Comparison of ENCODE assay signal across 25 mouse cellular contexts in the genomic region with DNA sequence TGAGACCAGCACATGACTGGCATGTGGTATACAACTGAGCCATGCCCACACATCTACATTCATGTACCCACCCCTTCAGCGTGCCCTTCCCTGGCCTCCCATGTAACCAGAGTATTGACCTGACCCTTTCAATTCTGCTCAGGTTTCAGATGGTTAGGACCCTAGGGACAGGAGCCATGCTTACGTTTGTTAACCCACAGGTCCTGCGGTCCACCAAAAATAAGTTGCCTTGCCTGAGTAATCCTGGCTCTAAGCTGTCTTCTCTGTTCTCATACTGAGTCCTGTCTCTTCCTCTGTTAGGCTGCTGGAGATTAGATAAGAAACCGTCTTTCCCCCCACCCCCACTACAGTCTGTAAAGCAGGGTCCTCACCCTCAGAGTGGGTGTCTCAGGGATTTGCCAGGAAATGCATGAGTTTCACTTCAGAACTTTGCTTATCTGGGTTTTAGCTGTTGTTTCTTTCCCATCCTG. TPM values are rescaled to one million over a fixed set of nuclear protein-coding genes. Genes with fewer than 3 reads are reported as not detected.
DNase-seq lines count a peak whose midpoint lies in the region; ATAC-seq and TF ChIP-seq lines count a peak whose summit lies in the region.
"Had no signal": no experiment of that assay in that cellular context is flagged by ENCODE, and none has a peak within 500 bp of the region (broad histone marks: within the 10 kb centered on the region; RNA-seq: fewer than 3 reads in every experiment).

No protein-coding gene starts in this region.

- H3K9me3 ChIP-seq in heart, postnatal 0 days (replicated peaks; ENCODE audit: control insufficient read depth, low read length): no peaks in the 10 kb centered on the region
- H3K9me3 ChIP-seq in MEL (replicated peaks; ENCODE audit: insufficient read depth, low read length): no peaks in the 10 kb centered on the region
- H3K9me3 ChIP-seq in liver, embryonic 15.5 days (replicated peaks): no peaks in the 10 kb centered on the region
- H3K9me3 ChIP-seq: embryonic facial prominence, embryonic 10.5 days; forebrain, embryonic 15.5 days; hindbrain, embryonic 15.5 days; kidney, embryonic 15.5 days; limb, embryonic 12.5 days; neural tube, embryonic 12.5 days had no signal

- DNase-seq in heart, postnatal 0 days (ENCODE audit: low spot score): no peak
- DNase-seq in heart, postnatal 36 days: no peak
- DNase-seq in CD4-positive helper T cell, adult 2 months (ENCODE audit: low read depth, low spot score): peak; percentile 65
- DNase-seq in MEL (ENCODE audit: low read depth, low spot score): peak; percentile 72
- no peak for DNase-seq in ovary, adult 18-20 months (ENCODE audit: low spot score)
- no peak for DNase-seq in urinary bladder, adult 18-20 months (ENCODE audit: low spot score in 2 of 2)
- no peak for DNase-seq in kidney, adult 8-10 months
- DNase-seq: adrenal gland, postnatal 36 days; cerebellum, adult 11 months; cerebellum, postnatal 10 days; gastrocnemius, postnatal 10 days; kidney, postnatal 36 days; lung, embryonic 14.5 days; midbrain, embryonic 14.5 days; retina, postnatal 1 day; right cerebral cortex, postnatal 4 days had no signal

- no peak for ATAC-seq in heart, postnatal 0 days (ENCODE audit: insufficient read depth, low read depth)
- no peak for ATAC-seq in liver, embryonic 15.5 days (ENCODE audit: insufficient read depth)
- ATAC-seq: forebrain, embryonic 15.5 days; intestine, embryonic 16.5 days had no signal

- TF ChIP-seq CTCF in heart, postnatal 0 days (IDR thresholded peaks at IDR 0.05; ENCODE audit: low read depth): no peak
- TF ChIP-seq CTCF in MEL (IDR thresholded peaks at IDR 0.05 in 2 of 3, conservative IDR thresholded peaks at IDR 0.05 in 1 of 3; ENCODE audit: control insufficient read depth in 1 of 3, insufficient read depth in 1 of 3, low read depth in 2 of 3, low read length in 3 of 3, poor library complexity in 1 of 3, severe bottlenecking in 1 of 3): no peak

- H3K27ac ChIP-seq in heart, postnatal 0 days (ENCODE audit: low read depth): peak overlapping the region; percentile 20; the same call in 1 of the 2 replicates
- peak overlapping the region; percentile 96 for H3K27ac ChIP-seq in MEL (ENCODE audit: control insufficient read depth, low read depth, low read length)
- H3K27ac ChIP-seq in liver, embryonic 15.5 days (replicated peaks): peak overlapping the region; percentile 98
- H3K27ac ChIP-seq: embryonic facial prominence, embryonic 10.5 days; forebrain, embryonic 15.5 days; hindbrain, embryonic 15.5 days; kidney, embryonic 15.5 days; limb, embryonic 12.5 days; neural tube, embryonic 12.5 days; stomach, postnatal 0 days had no signal

- intact Hi-C loops in heart, postnatal 36 days (cut with DNase I): no loop called here

- 42% methylated on average over 4 of the region's 4 CpGs for WGBS in heart, postnatal 0 days
- 40% methylated on average over 4 of the region's 4 CpGs for WGBS in liver, embryonic 15.5 days (ENCODE audit: insufficient replicate concordance)

- no peak overlapping the region for H3K4me3 ChIP-seq in heart, postnatal 0 days (ENCODE audit: low read depth, low read length)
- H3K4me3 ChIP-seq in MEL (ENCODE audit: control insufficient read depth in 1 of 2, insufficient read depth in 1 of 2, low read depth in 2 of 2, low read length in 2 of 2): no peak overlapping the region
- H3K4me3 ChIP-seq in liver, embryonic 15.5 days (replicated peaks): no peak overlapping the region
- H3K4me3 ChIP-seq: embryonic facial prominence, embryonic 10.5 days; forebrain, embryonic 15.5 days; hindbrain, embryonic 15.5 days; kidney, embryonic 15.5 days; limb, embryonic 12.5 days; neural tube, embryonic 12.5 days had no signal

- no peak for TF ChIP-seq EP300 in heart, postnatal 0 days (IDR thresholded peaks at IDR 0.05; ENCODE audit: low read depth)
- peak; percentile 82 to 89 for TF ChIP-seq EP300 in MEL (IDR thresholded peaks at IDR 0.05; ENCODE audit: low read depth in 1 of 2, low read length in 2 of 2)

- no peaks in the 10 kb centered on the region for H3K4me1 ChIP-seq in heart, postnatal 0 days (ENCODE audit: control insufficient read depth, insufficient read depth)
- peaks cover 32 to 66% of the 10 kb centered on the region in 2 experiments for H3K4me1 ChIP-seq in MEL (ENCODE audit: control insufficient read depth in 1 of 2, insufficient read depth in 2 of 2, low read length in 2 of 2)
- peaks cover 83% of the 10 kb centered on the region for H3K4me1 ChIP-seq in liver, embryonic 15.5 days (replicated peaks)
- H3K4me1 ChIP-seq: embryonic facial prominence, embryonic 10.5 days; forebrain, embryonic 15.5 days; hindbrain, embryonic 15.5 days; kidney, embryonic 15.5 days; limb, embryonic 12.5 days; neural tube, embryonic 12.5 days had no signal

- no peak for TF ChIP-seq RAD21 in MEL (IDR thresholded peaks at IDR 0.05; ENCODE audit: low read depth, low read length)

- no peaks in the 10 kb centered on the region for H3K36me3 ChIP-seq in heart, postnatal 0 days (replicated peaks; ENCODE audit: control insufficient read depth, insufficient read depth, low read length)
- peaks cover 29 to 87% of the 10 kb centered on the region in 2 experiments for H3K36me3 ChIP-seq in MEL (ENCODE audit: control insufficient read depth in 1 of 2, insufficient read depth in 2 of 2, low read length in 2 of 2)
- peaks cover 38% of the 10 kb centered on the region for H3K36me3 ChIP-seq in liver, embryonic 15.5 days (replicated peaks)
- H3K36me3 ChIP-seq: embryonic facial prominence, embryonic 10.5 days; forebrain, embryonic 15.5 days; hindbrain, embryonic 15.5 days; kidney, embryonic 15.5 days; limb, embryonic 12.5 days; neural tube, embryonic 12.5 days had no signal

- H3K27me3 ChIP-seq in heart, postnatal 0 days (ENCODE audit: control insufficient read depth, insufficient read depth, low read length): no peaks in the 10 kb centered on the region
- H3K27me3 ChIP-seq in MEL (ENCODE audit: control insufficient read depth in 1 of 2, insufficient read depth in 2 of 2, low read length in 2 of 2): no peaks in the 10 kb centered on the region
- no peaks in the 10 kb centered on the region for H3K27me3 ChIP-seq in liver, embryonic 15.5 days
- H3K27me3 ChIP-seq: forebrain, embryonic 15.5 days; hindbrain, embryonic 15.5 days; kidney, embryonic 15.5 days; limb, embryonic 12.5 days; neural tube, embryonic 12.5 days had no signal

- H3K79me2 ChIP-seq in MEL (ENCODE audit: control insufficient read depth, insufficient read depth, low read length, poor library complexity): peaks cover 28% of the 10 kb centered on the region

- H3K4me2 ChIP-seq in heart, postnatal 0 days (ENCODE audit: low read depth, low read length): no peak overlapping the region
- H3K4me2 ChIP-seq in liver, embryonic 15.5 days: no peak overlapping the region
- H3K4me2 ChIP-seq: forebrain, embryonic 15.5 days; hindbrain, embryonic 15.5 days; kidney, embryonic 15.5 days; limb, embryonic 12.5 days; lung, embryonic 14.5 days; neural tube, embryonic 12.5 days had no signal

- no peak overlapping the region for H3K9ac ChIP-seq in heart, postnatal 0 days (replicated peaks; ENCODE audit: low read depth, low read length)
- H3K9ac ChIP-seq in MEL (ENCODE audit: control insufficient read depth, low read depth, low read length, poor library complexity, severe bottlenecking): peak overlapping the region; percentile 33
- H3K9ac ChIP-seq in liver, embryonic 15.5 days: no peak overlapping the region; the same call in 1 of the 2 replicates
- H3K9ac ChIP-seq: forebrain, embryonic 15.5 days; hindbrain, embryonic 15.5 days; kidney, embryonic 15.5 days; limb, embryonic 12.5 days; lung, embryonic 14.5 days; neural tube, embryonic 12.5 days had no signal

- TF ChIP-seq POLR2A in MEL (IDR thresholded peaks at IDR 0.05; ENCODE audit: control insufficient read depth in 1 of 2, insufficient read depth in 1 of 2, low read depth in 1 of 2, low read length in 2 of 2, poor library complexity in 1 of 2): 0 out of 4 replicates have a peak, but pooled peaks of 1 of the 2 experiments have one; percentile 32

TF ChIP-seq in MEL, 35 proteins besides CTCF, POLR2A, EP300 and RAD21 (continues in another document):
- TF ChIP-seq MYB (IDR thresholded peaks at IDR 0.05; ENCODE audit: low read depth, low read length) (no peak), NRF1 (IDR thresholded peaks at IDR 0.05; ENCODE audit: insufficient read depth, low read depth, low read length, poor library complexity, severe bottlenecking) (no peak), USF2 (IDR thresholded peaks at IDR 0.05; ENCODE audit: borderline replicate concordance in 1 of 2, insufficient read depth in 1 of 2, low read depth in 1 of 2, low read length in 2 of 2) (no peak), ZC3H11A (IDR thresholded peaks at IDR 0.05; ENCODE audit: low read depth, low read length) (no peak), KAT2A (conservative IDR thresholded peaks at IDR 0.05; ENCODE audit: low read depth, low read length) (no peak), TCF12 (IDR thresholded peaks at IDR 0.05; ENCODE audit: low read depth, low read length) (peak; percentile 66), MAFK (IDR thresholded peaks at IDR 0.05; ENCODE audit: borderline replicate concordance, low read depth, low read length) (no peak), ZKSCAN1 (IDR thresholded peaks at IDR 0.05; ENCODE audit: low read depth, low read length) (no peak), BHLHE40 (IDR thresholded peaks at IDR 0.05; ENCODE audit: borderline replicate concordance, low read depth, low read length) (no peak), HCFC1 (IDR thresholded peaks at IDR 0.05; ENCODE audit: low read depth, low read length) (no peak), SIN3A (IDR thresholded peaks at IDR 0.05; ENCODE audit: low read length) (peak; percentile 67; the same call in 1 of the 2 replicates), MAZ (IDR thresholded peaks at IDR 0.05; ENCODE audit: low read depth, low read length) (0 out of 2 replicates have a peak, but pooled peaks have one; percentile 45), POLR2AphosphoS2 (IDR thresholded peaks at IDR 0.05; ENCODE audit: low read length) (no peak), ETS1 (IDR thresholded peaks at IDR 0.05; ENCODE audit: low read depth, low read length) (peak; percentile 68; the same call in 1 of the 2 replicates), NELFE (IDR thresholded peaks at IDR 0.05; ENCODE audit: low read depth, low read length) (no peak), TAL1 (IDR thresholded peaks at IDR 0.05; ENCODE audit: low read length) (no peak), ZMIZ1 (IDR thresholded peaks at IDR 0.05; ENCODE audit: low read depth, low read length) (no peak)

RNA-seq across cellular contexts. Expression of gene Ikzf1, which starts 42.0 kb away (rescaled TPM):
- total RNA-seq in heart, postnatal 0 days (2014; rRNA removed; ENCODE audit: low replicate concordance): 1.0 and 12.9 TPM in 2 replicates
- 0.19 and 0.21 TPM in 2 replicates for polyA plus RNA-seq in heart, postnatal 0 days (2015; fragmentation: Nextera tagmentation; extraction: Ambion mirVana)
- 1 to 10 TPM; 1.5 to 2.1 TPM for total RNA-seq in heart, postnatal 36 days (2021)
- 90.6 and 97.3 TPM in 2 replicates for total RNA-seq in MEL (2012; rRNA removed)
- 100 to 1,000 TPM in 1 of 2 experiments, 10 to 100 TPM in 1; 28.0 to 128 TPM for polyA plus RNA-seq in MEL (2012; ENCODE audit: insufficient read depth in 1 of 2, insufficient read length in 2 of 2, low read depth in 1 of 2, low replicate concordance in 2 of 2, missing spikeins in 1 of 2)
- 33.7 and 35.9 TPM in 2 replicates for polyA plus RNA-seq in liver, embryonic 15.5 days (2015; fragmentation: Nextera tagmentation; extraction: Ambion mirVana)

Comparison
In these comparisons a context has a peak if more than half of its experiments do, and no peak if none do; other contexts are left out.
1. DNase-seq: peak in CD4-positive helper T cell, adult 2 months (single experiment) and MEL (single experiment); none in heart, postnatal 0 days (single experiment), heart, postnatal 36 days (0 of 2), ovary, adult 18-20 months (single experiment), urinary bladder, adult 18-20 months (0 of 2) and kidney, adult 8-10 months (0 of 2).
2. H3K27ac ChIP-seq: peak in every context shown above with its lines; median percentile 98 in liver, embryonic 15.5 days; 96 in MEL; 20 in heart, postnatal 0 days.